Mouse (Mus musculus) neural tube, embryonic 15.5 days (tissue): Measurements from ENCODE around the gene Mef2d. TPM values are rescaled to one million over a fixed set of nuclear protein-coding genes. Genes with fewer than 3 reads are reported as not detected.

Experiments
- ATAC-seq: fragments of 200-750 bp; cut with Nextera tagmentation; 2 replicates; pipeline ENCODE4 v1.8.0; 2017; ENCODE audit warnings: mild to moderate bottlenecking, moderate TSS enrichment, moderate library complexity; ENCODE audit not compliant: low FRiP score
- H3K27ac ChIP-seq: fragments of 300-500 bp; sonication (generic); replicated peaks from 2 replicates; pipeline ENCODE4 v1.5.1; 2015; ENCODE audit warnings: mild to moderate bottlenecking, inconsistent platforms
- H3K27me3 ChIP-seq: fragments of 300-500 bp; sonication (generic); replicated peaks from 2 replicates; pipeline ENCODE4 v1.6.1; 2015; ENCODE audit warnings: inconsistent platforms
- H3K36me3 ChIP-seq: fragments of 300-500 bp; sonication (generic); 2 replicates; pipeline ENCODE4 v1.6.1; 2015; ENCODE audit warnings: inconsistent platforms
- H3K4me1 ChIP-seq: fragments of 300-500 bp; sonication (generic); 2 replicates; pipeline ENCODE4 v1.6.1; 2015; ENCODE audit warnings: inconsistent platforms
- H3K4me2 ChIP-seq: fragments of 300-500 bp; sonication (generic); 2 replicates; pipeline ENCODE4 v1.6.1; 2015; ENCODE audit warnings: inconsistent platforms, mild to moderate bottlenecking, moderate library complexity
- H3K4me3 ChIP-seq: fragments of 300-500 bp; sonication (generic); replicated peaks from 2 replicates; pipeline ENCODE4 v1.5.1; 2015; ENCODE audit warnings: mild to moderate bottlenecking, inconsistent platforms
- H3K9ac ChIP-seq: fragments of 300-500 bp; sonication (generic); replicated peaks from 2 replicates; pipeline ENCODE4 v1.6.1; 2015; ENCODE audit warnings: mild to moderate bottlenecking, inconsistent platforms
- H3K9me3 ChIP-seq: fragments of 300-500 bp; sonication (generic); replicated peaks from 2 replicates; pipeline ENCODE4 v1.6.1; 2016; ENCODE audit warnings: inconsistent platforms
- WGBS: fragments of 180-500 bp; shearing (Covaris S2); methylation state at CpG from one replicate; pipeline ENCODE4 v1.1.7; 2015; ENCODE audit warnings: mixed read lengths; 5-methylcytosine and 5-hydroxymethylcytosine counted together
- polyA plus RNA-seq: library from polyadenylated mRNA; unstranded; fragments of >200 nt; fragmentation: Nextera tagmentation; extraction: Ambion mirVana; gene quantifications from 2 replicates; pipeline ENCODE4 v1.2.1, GENCODE M21; 2015

The Mef2d gene
- polyA plus RNA-seq, 1 experiment from 2014 or later, result 14.3 TPM

DNA sequence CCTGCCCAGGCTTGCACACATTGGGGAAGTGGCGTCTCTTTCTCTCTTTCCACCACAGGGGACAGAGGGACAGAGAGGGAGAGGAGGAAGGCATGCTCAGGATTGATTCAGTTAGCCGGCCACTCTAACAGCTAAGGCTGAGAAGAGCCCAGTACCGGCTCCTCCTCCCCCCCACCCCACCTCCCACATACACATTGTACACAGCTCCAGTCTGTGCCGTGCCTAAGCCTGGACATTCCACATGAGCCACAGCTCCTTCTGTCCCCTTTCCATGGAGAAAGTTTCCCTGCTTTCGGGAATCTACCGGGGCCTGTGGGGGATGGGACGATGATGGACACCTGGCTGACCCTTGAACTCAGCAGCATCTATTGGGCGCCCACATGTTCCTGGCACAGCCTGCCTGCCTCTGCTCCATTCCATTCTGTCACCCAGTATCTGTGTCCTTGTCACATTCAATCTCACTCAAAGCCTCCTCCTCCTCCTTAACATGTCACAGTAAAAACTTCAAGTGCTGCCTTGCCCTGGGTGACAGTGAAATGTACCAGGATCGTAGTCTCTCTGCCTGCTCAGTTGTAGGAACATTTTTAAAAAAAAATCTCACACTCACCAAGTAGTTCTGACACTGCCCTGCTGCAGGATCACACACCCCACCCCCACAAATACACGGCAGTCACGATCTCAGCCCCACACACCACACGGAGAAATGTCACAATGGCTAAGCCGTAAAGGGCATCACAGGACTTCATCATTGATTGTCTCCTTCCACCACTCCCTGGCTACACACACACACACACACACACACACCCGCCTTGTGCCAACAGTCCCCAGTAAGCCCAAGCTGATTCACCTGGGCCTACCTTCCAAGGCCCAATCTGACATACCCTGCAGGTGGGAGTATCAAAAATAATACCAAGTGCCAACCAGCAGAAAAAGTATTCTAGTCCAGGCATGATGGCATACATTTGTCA lies 20.7 kb upstream of the Mef2d start:
- ATAC-seq, result no peak
- WGBS, result 71% methylated on average over 14 of the region's 14 CpGs
- Histone ChIP-seq H3K4me2 (no peak overlapping the region), H3K9ac (no peak overlapping the region), H3K9me3 (no peaks in the 10 kb centered on the region), H3K4me1 (no peaks in the 10 kb centered on the region), H3K27me3 (no peaks in the 10 kb centered on the region), H3K36me3 (no peaks in the 10 kb centered on the region), H3K27ac (no peak overlapping the region), H3K4me3 (no peak overlapping the region)

DNA sequence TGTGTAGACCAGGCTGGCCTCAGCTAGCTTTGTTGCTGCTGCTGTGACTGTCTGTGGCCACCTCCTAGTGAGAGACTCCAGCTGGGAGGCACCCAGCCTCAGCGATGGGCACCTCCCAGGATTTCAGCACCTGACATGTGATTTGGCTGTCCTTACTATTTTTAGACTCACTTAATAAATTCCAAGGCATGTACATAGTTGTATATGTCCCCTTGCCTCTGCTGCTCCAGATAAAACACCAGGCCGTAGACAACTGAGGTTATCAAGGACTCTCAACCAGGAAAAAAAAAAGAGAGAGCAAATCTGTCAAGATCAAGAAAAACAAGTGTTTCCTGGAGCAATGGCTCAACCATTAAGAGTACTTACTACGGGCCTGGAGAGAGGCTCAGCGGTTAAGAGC lies 17.0 kb upstream of the Mef2d start:
- ATAC-seq, result no peak
- Histone ChIP-seq H3K9me3 (no peaks in the 10 kb centered on the region), H3K4me1 (no peaks in the 10 kb centered on the region), H3K27ac (no peak overlapping the region), H3K4me3 (no peak overlapping the region), H3K36me3 (no peaks in the 10 kb centered on the region), H3K27me3 (no peaks in the 10 kb centered on the region), H3K9ac (no peak overlapping the region), H3K4me2 (no peak overlapping the region)
- WGBS, result 72% methylated on average over 4 of the region's 4 CpGs

DNA sequence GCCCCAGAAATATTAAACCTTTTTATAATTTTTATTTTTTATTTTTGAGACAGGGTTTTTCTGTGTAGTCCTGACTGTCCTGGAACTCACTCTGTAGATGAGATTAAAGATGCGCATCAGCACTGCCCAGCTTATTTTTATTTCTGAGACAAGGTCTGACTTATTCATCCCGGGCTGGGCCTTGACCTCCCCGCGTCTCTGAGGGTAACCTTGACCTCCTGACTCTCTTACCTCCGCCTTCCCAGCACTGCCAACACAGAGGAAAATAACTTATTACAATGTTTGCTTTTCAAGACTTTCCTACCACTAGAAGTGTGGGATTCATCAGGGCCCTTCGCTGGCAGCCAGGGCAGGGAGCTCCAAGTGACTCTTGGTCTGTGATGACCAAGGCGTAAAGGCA lies 16.0 kb upstream of the Mef2d start:
- Histone ChIP-seq H3K36me3 (no peaks in the 10 kb centered on the region), H3K4me2 (no peak overlapping the region), H3K9ac (no peak overlapping the region), H3K27me3 (no peaks in the 10 kb centered on the region), H3K4me1 (no peaks in the 10 kb centered on the region), H3K9me3 (no peaks in the 10 kb centered on the region), H3K27ac (no peak overlapping the region), H3K4me3 (no peak overlapping the region)
- 89% methylated on average over 7 of the region's 7 CpGs for WGBS
- no peak for ATAC-seq

DNA sequence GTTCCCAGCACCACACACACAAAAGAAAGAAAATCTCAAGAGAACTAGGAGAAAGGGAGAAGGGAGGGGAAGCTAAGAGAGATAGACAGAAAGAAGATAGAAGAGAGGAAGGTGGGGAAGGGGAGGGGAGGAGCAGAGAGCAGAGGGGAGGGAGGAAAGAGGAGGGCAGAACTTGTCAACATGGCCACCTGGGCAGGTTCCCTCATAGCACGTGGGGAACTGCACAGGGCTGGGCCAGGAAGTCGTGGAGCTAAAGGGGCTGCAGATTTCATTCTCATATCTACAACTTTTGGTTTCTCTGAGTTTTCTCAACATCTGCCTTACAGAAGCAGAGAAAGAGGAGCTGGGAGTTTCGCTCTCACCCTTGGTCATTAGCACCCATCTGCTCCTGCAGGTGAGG lies 14.5 kb upstream of the Mef2d start:
- Histone ChIP-seq H3K4me1 (no peaks in the 10 kb centered on the region), H3K9me3 (no peaks in the 10 kb centered on the region), H3K27ac (no peak overlapping the region), H3K4me2 (no peak overlapping the region), H3K27me3 (no peaks in the 10 kb centered on the region), H3K4me3 (no peak overlapping the region), H3K9ac (no peak overlapping the region), H3K36me3 (no peaks in the 10 kb centered on the region)
- 78% methylated on average over 3 of the region's 3 CpGs for WGBS
- no peak for ATAC-seq

DNA sequence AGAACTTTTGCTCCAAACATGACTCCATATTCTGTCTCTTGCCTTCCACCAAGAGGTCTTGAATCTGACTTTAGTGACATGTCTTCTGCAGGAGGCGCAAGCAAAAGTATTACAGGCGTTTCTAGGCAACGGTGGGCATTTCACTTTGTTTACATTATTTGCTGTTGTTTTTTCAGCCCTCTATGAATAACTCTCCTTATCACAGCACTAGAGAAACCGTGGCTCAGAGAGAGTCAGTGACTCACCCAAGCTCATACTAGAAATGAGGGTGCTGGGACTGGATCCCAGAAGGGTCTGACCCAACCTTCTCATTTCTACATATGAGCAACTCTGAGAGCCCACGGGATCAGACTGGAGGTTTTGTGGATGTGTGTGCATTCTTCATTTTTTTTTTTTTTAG lies 14.1 kb upstream of the Mef2d start:
- Histone ChIP-seq H3K36me3 (no peaks in the 10 kb centered on the region), H3K4me2 (no peak overlapping the region), H3K4me3 (no peak overlapping the region), H3K27me3 (no peaks in the 10 kb centered on the region), H3K9me3 (no peaks in the 10 kb centered on the region), H3K27ac (no peak overlapping the region), H3K9ac (no peak overlapping the region), H3K4me1 (no peaks in the 10 kb centered on the region)
- no peak for ATAC-seq
- WGBS, result 82% methylated on average over 5 of the region's 5 CpGs

DNA sequence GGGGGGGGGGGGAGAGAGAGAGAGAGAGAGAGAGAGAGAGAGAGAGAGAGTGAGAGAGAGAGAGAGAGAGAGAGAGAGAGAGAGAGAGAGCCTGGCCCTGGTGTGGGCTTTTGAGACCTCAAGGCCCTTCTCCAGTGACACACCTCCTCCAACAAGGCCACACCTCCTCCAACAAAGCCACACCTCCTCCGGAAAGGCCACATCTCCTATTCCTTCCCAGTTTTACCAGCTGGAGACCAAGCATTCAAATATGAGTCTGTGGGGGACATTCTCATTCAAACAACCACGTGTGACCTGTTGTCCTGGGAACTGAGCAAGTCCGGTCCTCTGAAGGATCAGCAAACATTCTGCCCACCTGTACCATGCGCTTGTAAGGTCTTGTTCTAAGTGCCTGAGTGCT lies 13.2 kb upstream of the Mef2d start:
- H3K9me3 ChIP-seq, result no peaks in the 10 kb centered on the region
- H3K27me3 ChIP-seq, result no peaks in the 10 kb centered on the region
- no peak for ATAC-seq
- WGBS, result 56% methylated on average over 4 of the region's 4 CpGs
- no peak overlapping the region for H3K27ac ChIP-seq
- no peak overlapping the region for H3K4me3 ChIP-seq
- no peak overlapping the region for H3K9ac ChIP-seq
- no peaks in the 10 kb centered on the region for H3K36me3 ChIP-seq
- H3K4me2 ChIP-seq, result no peak overlapping the region
- H3K4me1 ChIP-seq, result 0 out of 2 replicates have a peak, but pooled peaks cover 4% of the 10 kb centered on the region

DNA sequence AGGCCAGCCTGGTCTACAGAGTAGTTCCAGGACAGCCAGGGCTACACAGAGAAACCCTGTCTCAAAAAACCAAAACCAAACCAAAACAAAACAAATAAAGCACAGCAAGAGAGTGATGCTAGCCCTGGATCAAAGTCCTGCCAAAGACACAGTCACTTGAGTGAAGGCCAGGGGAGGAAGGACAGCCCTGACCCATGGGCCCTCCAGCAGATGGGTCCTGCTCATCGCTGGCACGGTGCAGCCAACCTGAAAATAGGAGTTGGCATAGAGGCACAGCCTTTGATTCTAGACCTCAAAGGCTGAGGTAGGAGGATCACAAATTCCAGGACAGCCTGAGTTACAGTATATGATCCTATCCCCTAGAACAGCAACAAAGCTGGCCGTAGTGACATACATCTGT lies 11.1 kb upstream of the Mef2d start:
- Histone ChIP-seq H3K9me3 (no peaks in the 10 kb centered on the region), H3K27ac (no peak overlapping the region), H3K4me2 (no peak overlapping the region), H3K4me3 (no peak overlapping the region), H3K9ac (no peak overlapping the region), H3K27me3 (no peaks in the 10 kb centered on the region), H3K4me1 (0 out of 2 replicates have a peak, but pooled peaks cover 4% of the 10 kb centered on the region), H3K36me3 (no peaks in the 10 kb centered on the region)
- ATAC-seq, result no peak
- WGBS, result 94% methylated on average over 3 of the region's 3 CpGs

DNA sequence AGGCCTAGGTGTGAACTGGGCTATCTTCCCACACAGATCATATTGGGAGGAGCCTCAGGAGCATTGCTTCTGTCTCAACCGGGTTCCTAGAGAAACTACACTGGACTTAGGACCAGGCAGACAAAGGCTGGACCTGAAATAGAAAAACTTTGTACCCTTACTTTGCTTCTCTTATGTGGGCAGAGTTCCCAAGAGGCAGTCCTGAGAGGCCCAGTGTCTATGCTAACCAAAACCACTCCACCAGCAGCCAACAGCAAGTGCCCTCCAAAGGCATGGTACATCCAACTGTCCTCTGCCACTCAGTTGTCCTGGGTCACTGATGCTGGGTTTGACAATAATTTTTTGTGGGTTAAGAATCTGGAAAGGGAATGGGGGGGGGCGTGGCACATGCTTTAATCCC lies 9.7 kb upstream of the Mef2d start:
- Histone ChIP-seq H3K27me3 (no peaks in the 10 kb centered on the region), H3K4me2 (no peak overlapping the region), H3K4me1 (peaks cover 7% of the 10 kb centered on the region), H3K9ac (no peak overlapping the region), H3K36me3 (no peaks in the 10 kb centered on the region), H3K4me3 (no peak overlapping the region), H3K27ac (no peak overlapping the region), H3K9me3 (no peaks in the 10 kb centered on the region)
- no peak for ATAC-seq
- WGBS, result 69% methylated on average over 2 of the region's 2 CpGs

DNA sequence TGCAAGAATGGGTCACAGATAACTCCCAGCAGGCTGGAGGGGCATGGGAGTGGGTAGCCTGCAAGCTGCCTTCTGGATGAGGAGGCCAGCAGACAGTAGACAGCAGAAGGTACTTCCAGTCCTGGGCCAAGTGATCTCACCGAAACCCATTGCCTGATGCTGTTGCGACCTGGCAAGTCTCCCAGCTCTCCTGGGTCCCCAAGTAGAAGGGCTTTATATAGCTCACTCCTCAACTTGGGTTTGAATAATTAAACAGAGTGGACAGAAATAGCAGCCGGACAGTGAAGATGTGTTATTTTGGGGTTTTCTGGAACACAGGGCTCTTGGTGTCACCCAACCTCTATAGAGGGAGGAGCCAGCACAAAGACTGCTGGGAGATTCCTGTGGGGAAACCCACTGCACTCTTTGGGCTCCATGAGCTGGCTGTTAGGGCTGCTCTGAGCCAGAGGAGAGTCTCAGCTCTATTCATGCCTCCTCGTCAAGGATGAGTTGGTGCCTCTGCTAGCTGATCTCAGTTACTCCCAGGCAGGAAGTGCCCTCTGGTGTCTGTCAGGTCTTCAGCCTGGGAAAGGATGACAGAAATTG lies 8.9 kb upstream of the Mef2d start:
- Histone ChIP-seq H3K4me1 (peaks cover 14% of the 10 kb centered on the region), H3K4me2 (no peak overlapping the region), H3K9ac (no peak overlapping the region), H3K9me3 (no peaks in the 10 kb centered on the region), H3K27me3 (no peaks in the 10 kb centered on the region), H3K27ac (no peak overlapping the region; the same call in 1 of the 2 replicates), H3K4me3 (no peak overlapping the region), H3K36me3 (no peaks in the 10 kb centered on the region)
- 63% methylated on average over 4 of the region's 4 CpGs for whole genome bisulfite sequencing
- no peak for ATAC-seq

DNA sequence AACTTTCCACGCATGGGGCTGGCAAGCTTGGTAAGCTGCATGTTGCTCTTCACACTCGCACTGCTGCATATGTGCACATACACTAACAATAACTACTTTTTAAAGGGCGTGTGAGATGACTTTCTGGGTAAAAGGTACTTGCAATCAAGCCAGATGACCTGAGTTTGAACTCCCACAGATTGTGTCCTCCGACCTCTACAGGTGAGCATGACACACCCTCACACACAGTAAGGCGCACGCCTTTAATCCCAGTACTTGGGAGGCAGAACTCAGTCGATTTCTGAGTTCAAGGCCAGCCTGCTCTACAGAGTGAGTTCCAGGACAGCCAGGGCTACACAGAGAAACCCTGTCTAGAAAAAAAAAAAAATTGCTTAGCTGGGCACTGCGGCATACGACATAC lies 5.8 kb upstream of the Mef2d start:
- H3K9me3 ChIP-seq, result no peaks in the 10 kb centered on the region
- H3K4me1 ChIP-seq, result peaks cover 40% of the 10 kb centered on the region
- no peak overlapping the region for H3K9ac ChIP-seq
- 90% methylated on average over 9 of the region's 9 CpGs for WGBS
- H3K4me2 ChIP-seq, result no peak overlapping the region
- ATAC-seq, result no peak
- peaks cover 14% of the 10 kb centered on the region for H3K27me3 ChIP-seq
- no peaks in the 10 kb centered on the region for H3K36me3 ChIP-seq
- H3K4me3 ChIP-seq, result no peak overlapping the region
- H3K27ac ChIP-seq, result no peak overlapping the region

DNA sequence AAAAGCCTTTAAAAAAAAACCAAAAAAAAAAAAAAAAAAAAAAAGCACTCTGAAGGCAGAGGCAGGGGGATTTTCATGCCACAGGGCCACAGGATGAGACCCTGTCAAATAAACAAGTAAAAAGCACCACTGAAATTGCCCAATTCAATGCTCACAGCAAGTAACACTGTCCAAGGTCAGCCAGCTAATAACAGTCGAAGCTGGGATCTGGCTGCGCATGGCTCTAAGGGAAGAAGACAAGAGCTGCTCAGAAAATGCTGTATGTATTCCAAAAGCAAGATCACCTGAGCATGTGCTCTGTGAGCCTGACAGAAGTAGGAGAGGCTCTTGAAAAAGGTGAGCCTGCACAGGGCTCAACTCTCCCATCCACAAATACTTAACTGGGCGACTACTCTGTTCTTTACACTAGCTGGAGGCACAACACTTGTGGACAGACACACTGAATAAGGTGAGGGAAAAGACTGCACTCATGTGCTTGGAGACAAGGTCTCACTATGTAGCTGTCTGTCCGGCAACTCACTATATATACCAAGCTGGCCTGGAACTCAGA lies 5.2 kb upstream of the Mef2d start:
- no peak overlapping the region for H3K4me2 ChIP-seq
- no peaks in the 10 kb centered on the region for H3K9me3 ChIP-seq
- no peaks in the 10 kb centered on the region for H3K36me3 ChIP-seq
- 77% methylated on average over 4 of the region's 4 CpGs for whole genome bisulfite sequencing
- no peak for ATAC-seq
- H3K4me3 ChIP-seq, result no peak overlapping the region
- H3K9ac ChIP-seq, result peak overlapping the region; percentile 20; the same call in 1 of the 2 replicates
- peaks cover 14% of the 10 kb centered on the region for H3K27me3 ChIP-seq
- H3K27ac ChIP-seq, result no peak overlapping the region
- H3K4me1 ChIP-seq, result peaks cover 45% of the 10 kb centered on the region

DNA sequence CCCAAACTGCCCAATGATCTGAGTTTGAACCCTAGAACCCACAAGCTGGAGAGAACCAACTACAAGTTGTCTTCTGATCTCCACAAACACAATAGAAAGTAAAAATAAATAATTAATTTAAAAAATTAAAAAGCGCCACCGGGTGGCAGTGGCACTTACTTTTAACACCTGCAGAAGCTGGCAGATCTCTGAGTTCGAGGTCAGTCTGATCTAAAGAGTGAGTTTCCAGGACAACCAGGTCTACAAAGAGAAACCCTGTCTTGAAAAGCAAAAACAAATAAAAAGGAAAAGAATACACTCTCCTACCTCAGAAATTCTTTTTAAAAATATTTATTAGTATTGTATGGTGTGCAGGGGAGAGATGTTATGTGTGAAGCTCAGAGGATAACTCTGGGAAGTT lies 4.4 kb upstream of the Mef2d start:
- H3K9ac ChIP-seq, result peak overlapping the region; percentile 65
- H3K4me3 ChIP-seq, result peak overlapping the region; percentile 60
- H3K27me3 ChIP-seq, result peaks cover 14% of the 10 kb centered on the region
- peak overlapping the region; percentile 99 for H3K4me2 ChIP-seq
- H3K9me3 ChIP-seq, result no peaks in the 10 kb centered on the region
- H3K4me1 ChIP-seq, result peaks cover 45% of the 10 kb centered on the region
- H3K27ac ChIP-seq, result peak overlapping the region; percentile 98
- H3K36me3 ChIP-seq, result no peaks in the 10 kb centered on the region
- WGBS, result 16% methylated on average over 3 of the region's 3 CpGs
- ATAC-seq, result no peak
